Mouse (Mus musculus): ENCODE measurements around the gene Galns. TPM values are rescaled to one million over a fixed set of nuclear protein-coding genes. Genes with fewer than 3 reads are reported as not detected.

Galns gene
- polyA plus RNA-seq, 1 experiment = 20.4 TPM

- Histone ChIP-seq H3K4me1 (ENCODE audit: control insufficient read depth, insufficient read depth, insufficient read length, low read length) (no peaks in the 10 kb centered on the region; the same call in 1 of the 2 replicates), H3K27me3 (ENCODE audit: control insufficient read depth, insufficient read depth, low read length) (no peaks in the 10 kb centered on the region), H3K36me3 (ENCODE audit: control insufficient read depth, insufficient read depth, low read length) (no peaks in the 10 kb centered on the region), H3K4me3 (ENCODE audit: low read depth, low read length) (no peak overlapping the region), H3K27ac (ENCODE audit: insufficient read depth, low read depth, low read length) (no peak overlapping the region)
- 49% methylated on average over 5 of the region's 5 CpGs for WGBS
- TF ChIP-seq CTCF (IDR thresholded peaks at IDR 0.05; ENCODE audit: extremely low read depth, insufficient read length, insufficient replicate concordance, low read depth, low read length) (no peak), POLR2A (IDR thresholded peaks at IDR 0.05; ENCODE audit: low read depth, low read length) (no peak)
Measured at GRCm38 (mm10) chr8:122620446-122620845, 9.2 kb upstream of the Galns start.

- Histone ChIP-seq H3K4me1 (ENCODE audit: control insufficient read depth, insufficient read depth, insufficient read length, low read length) (no peaks in the 10 kb centered on the region; the same call in 1 of the 2 replicates), H3K27me3 (ENCODE audit: control insufficient read depth, insufficient read depth, low read length) (no peaks in the 10 kb centered on the region), H3K4me3 (ENCODE audit: low read depth, low read length) (no peak overlapping the region), H3K27ac (ENCODE audit: insufficient read depth, low read depth, low read length) (no peak overlapping the region), H3K36me3 (ENCODE audit: control insufficient read depth, insufficient read depth, low read length) (peaks cover 2% of the 10 kb centered on the region)
- TF ChIP-seq POLR2A (IDR thresholded peaks at IDR 0.05; ENCODE audit: low read depth, low read length) = no peak
- TF ChIP-seq CTCF (IDR thresholded peaks at IDR 0.05; ENCODE audit: extremely low read depth, insufficient read length, insufficient replicate concordance, low read depth, low read length) = no peak
- WGBS = 78% methylated on average over 6 of the region's 6 CpGs
Measured at GRCm38 (mm10) chr8:122618660-122619378, 7.6 kb upstream of the Galns start.

GRCm38 (mm10) chr8:122617947-122618546, 6.8 kb upstream of the Galns start:
- Histone ChIP-seq H3K4me1 (ENCODE audit: control insufficient read depth, insufficient read depth, insufficient read length, low read length) (peaks cover 3% of the 10 kb centered on the region; the same call in 1 of the 2 replicates), H3K27me3 (ENCODE audit: control insufficient read depth, insufficient read depth, low read length) (no peaks in the 10 kb centered on the region), H3K36me3 (ENCODE audit: control insufficient read depth, insufficient read depth, low read length) (peaks cover 2% of the 10 kb centered on the region), H3K27ac (ENCODE audit: insufficient read depth, low read depth, low read length) (no peak overlapping the region), H3K4me3 (ENCODE audit: low read depth, low read length) (no peak overlapping the region)
- no peak for TF ChIP-seq POLR2A (IDR thresholded peaks at IDR 0.05; ENCODE audit: low read depth, low read length)
- TF ChIP-seq CTCF (IDR thresholded peaks at IDR 0.05; ENCODE audit: extremely low read depth, insufficient read length, insufficient replicate concordance, low read depth, low read length) = peak; percentile 59; the same call in 1 of the 2 replicates
- 34% methylated on average over 5 of the region's 7 CpGs for WGBS

DNA sequence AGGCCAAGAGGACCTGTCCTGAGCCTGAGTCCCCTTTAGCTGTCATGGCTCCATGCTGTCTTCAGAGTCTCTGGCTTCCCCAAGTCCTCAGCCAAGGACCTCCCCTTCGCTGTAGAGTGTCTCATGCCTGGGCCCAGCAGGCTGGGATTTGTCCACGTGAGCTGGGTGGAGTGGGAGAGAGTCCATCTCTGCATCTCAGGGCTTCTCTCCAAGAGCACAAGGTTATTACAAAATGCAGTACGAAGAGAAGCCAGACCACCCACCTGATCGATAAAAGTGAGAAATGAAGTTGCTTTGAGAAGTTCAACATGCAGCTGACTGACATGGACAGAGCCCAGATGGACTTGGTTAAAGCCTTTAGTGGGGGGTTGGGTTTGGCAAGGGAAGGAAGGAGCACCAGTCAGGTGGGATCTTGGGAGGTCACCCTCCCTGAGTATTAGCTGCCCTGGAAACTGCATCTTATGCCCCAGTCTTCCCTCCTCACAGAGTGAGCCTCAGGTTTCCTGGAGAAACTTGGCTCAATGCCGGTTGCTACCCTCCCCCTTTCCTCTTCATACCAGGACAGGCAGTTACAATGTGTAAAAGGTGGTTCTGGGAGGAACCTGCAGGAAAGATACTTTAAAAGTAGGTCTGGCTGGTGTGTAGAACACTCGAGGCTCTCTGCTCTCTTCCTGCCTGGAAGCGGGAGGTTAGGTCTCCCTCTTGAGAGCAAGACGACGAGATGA, 5.1 kb upstream of the Galns start:
- H3K4me1 ChIP-seq (ENCODE audit: control insufficient read depth, insufficient read depth, insufficient read length, low read length) = peaks cover 11% of the 10 kb centered on the region; the same call in 1 of the 2 replicates
- no peaks in the 10 kb centered on the region for H3K27me3 ChIP-seq (ENCODE audit: control insufficient read depth, insufficient read depth, low read length)
- H3K27ac ChIP-seq (ENCODE audit: insufficient read depth, low read depth, low read length) = no peak overlapping the region
- H3K36me3 ChIP-seq (ENCODE audit: control insufficient read depth, insufficient read depth, low read length) = peaks cover 2% of the 10 kb centered on the region
- 71% methylated on average over 9 of the region's 9 CpGs for WGBS
- TF ChIP-seq POLR2A (IDR thresholded peaks at IDR 0.05; ENCODE audit: low read depth, low read length) (no peak), CTCF (IDR thresholded peaks at IDR 0.05; ENCODE audit: extremely low read depth, insufficient read length, insufficient replicate concordance, low read depth, low read length) (no peak)
- H3K4me3 ChIP-seq (ENCODE audit: low read depth, low read length) = no peak overlapping the region

- H3K27me3 ChIP-seq (ENCODE audit: control insufficient read depth, insufficient read depth, low read length) = no peaks in the 10 kb centered on the region
- peaks cover 11% of the 10 kb centered on the region; the same call in 1 of the 2 replicates for H3K4me1 ChIP-seq (ENCODE audit: control insufficient read depth, insufficient read depth, insufficient read length, low read length)
- no peak for TF ChIP-seq CTCF (IDR thresholded peaks at IDR 0.05; ENCODE audit: extremely low read depth, insufficient read length, insufficient replicate concordance, low read depth, low read length)
- no peak for TF ChIP-seq POLR2A (IDR thresholded peaks at IDR 0.05; ENCODE audit: low read depth, low read length)
- 3% methylated on average over 20 of the region's 20 CpGs for WGBS
- peak overlapping the region; percentile 80 for H3K4me3 ChIP-seq (ENCODE audit: low read depth, low read length)
- H3K36me3 ChIP-seq (ENCODE audit: control insufficient read depth, insufficient read depth, low read length) = peaks cover 2% of the 10 kb centered on the region
- peak overlapping the region; percentile 78 for H3K27ac ChIP-seq (ENCODE audit: insufficient read depth, low read depth, low read length)
Measured at GRCm38 (mm10) chr8:122610612-122611277, 518 bp downstream of the Galns start.

DNA sequence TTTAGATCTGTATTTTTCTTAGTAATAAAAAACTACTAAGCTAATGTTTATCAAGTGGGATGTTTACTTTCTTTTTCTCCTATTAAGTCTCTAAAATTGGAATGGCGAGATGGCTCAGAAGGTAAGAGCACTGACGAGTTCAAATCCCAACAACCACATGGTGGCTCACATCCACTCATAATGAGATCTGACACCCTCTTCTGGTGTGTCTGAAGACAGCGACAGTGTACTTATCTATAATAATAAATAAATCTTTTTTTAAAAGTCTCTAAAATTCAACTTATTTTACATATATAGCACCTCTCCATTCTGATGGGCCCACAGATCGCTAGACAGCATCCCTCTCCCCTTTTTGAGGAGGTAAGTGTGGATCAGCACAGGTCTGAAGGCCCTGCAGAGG, 1.1 kb downstream of the Galns start:
- Histone ChIP-seq H3K27me3 (ENCODE audit: control insufficient read depth, insufficient read depth, low read length) (no peaks in the 10 kb centered on the region), H3K4me3 (ENCODE audit: low read depth, low read length) (no peak overlapping the region), H3K36me3 (ENCODE audit: control insufficient read depth, insufficient read depth, low read length) (peaks cover 2% of the 10 kb centered on the region), H3K4me1 (ENCODE audit: control insufficient read depth, insufficient read depth, insufficient read length, low read length) (peaks cover 11% of the 10 kb centered on the region; the same call in 1 of the 2 replicates), H3K27ac (ENCODE audit: insufficient read depth, low read depth, low read length) (no peak overlapping the region)
- WGBS = 54% methylated on average over 4 of the region's 4 CpGs
- no peak for TF ChIP-seq CTCF (IDR thresholded peaks at IDR 0.05; ENCODE audit: extremely low read depth, insufficient read length, insufficient replicate concordance, low read depth, low read length)
- no peak for TF ChIP-seq POLR2A (IDR thresholded peaks at IDR 0.05; ENCODE audit: low read depth, low read length)
